Mouse (Mus musculus) R1 (cell line): ENCODE measurements around the gene Vmn1r118.
"Not testable (repeated sequence)": the region's sequence is repeated elsewhere in the genome, so short reads cannot be mapped to it uniquely, and the experiment has no call there.

ENCODE experiments used
- DNase-seq: peaks from one replicate; pipeline ENCODE4 v3.0.0-alpha.2; 2018; ENCODE audit warnings: low read depth, low spot score

The Vmn1r118 gene

DNA sequence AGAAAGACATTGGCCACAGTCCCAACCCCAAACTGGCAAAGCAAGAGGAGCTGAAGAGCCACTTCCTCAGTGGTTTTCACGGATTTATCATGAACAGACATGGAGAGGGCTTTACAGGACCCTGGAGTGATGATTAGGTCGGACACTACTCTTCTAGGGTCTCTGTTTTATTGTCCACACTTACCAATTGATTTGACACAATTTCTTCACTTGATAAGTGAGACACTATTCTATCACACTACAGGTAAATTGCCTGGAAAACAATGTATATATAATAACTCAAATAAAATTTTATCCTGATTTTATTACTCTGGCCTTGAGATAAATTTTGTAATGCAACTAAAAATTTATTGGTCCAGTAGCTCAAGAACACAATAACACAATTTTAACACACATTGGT is at the start of gene Vmn1r118:
Gene Vmn1r118 (minus strand): TSS at position 101 of the 400 bp plus-strand sequence.
- not testable (repeated sequence) for DNase-seq

DNA sequence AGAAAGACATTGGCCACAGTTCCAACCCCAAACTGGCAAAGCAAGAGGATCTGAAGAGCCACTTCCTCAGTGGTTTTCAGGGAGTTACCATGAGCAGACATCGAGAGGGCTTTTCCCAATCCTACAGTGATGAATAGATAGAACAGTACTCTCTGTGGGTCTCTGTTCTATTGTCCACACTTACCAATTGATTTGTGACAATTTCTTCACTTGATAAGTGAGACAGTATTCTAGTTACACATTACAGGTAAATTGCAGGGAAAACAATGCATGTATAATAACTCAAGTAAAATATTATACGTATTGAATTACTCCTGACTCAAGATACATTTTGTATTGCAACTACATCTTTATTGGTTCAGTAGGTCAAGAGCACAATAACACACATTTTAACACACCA is 28.1 kb downstream of the Vmn1r118 start, which contains the start of gene Vmn1r117:
Gene Vmn1r117 (minus strand): TSS at position 101 of the 400 bp plus-strand sequence.
- not testable (repeated sequence) for DNase-seq

DNA sequence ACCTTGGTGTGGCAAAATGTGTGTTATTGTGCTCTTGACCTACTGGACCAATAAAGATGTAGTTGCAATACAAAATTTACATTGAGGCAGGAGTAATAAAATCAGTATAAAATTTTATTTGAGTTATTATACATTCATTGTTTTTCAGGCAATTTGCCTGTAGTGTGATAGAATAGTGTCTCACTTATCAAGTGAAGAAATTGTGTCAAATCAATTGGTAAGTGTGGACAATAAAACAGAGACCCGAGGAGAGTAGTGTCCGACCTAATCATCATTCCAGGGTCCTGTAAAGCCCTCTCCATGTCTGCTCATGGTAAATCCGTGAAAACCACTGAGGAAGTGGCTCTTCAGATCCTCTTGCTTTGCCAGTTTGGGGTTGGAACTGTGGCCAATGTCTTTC is 40.2 kb downstream of the Vmn1r118 start, which contains the start of gene Vmn1r116:
Gene Vmn1r116 (plus strand): TSS at position 301 of the 400 bp plus-strand sequence.
- DNase-seq: not testable (repeated sequence)
